Mouse (Mus musculus) forelimb bud, embryonic 11.5 days (tissue): ENCODE results near the gene Atg4b.
"Not testable (repeated sequence)": the region's sequence is repeated elsewhere in the genome, so short reads cannot be mapped to it uniquely, and the experiment has no call there.

ENCODE experiments used
- DNase-seq: peaks from one replicate; pipeline ENCODE4 v3.0.0-alpha.2; 2012; ENCODE audit warnings: low read depth, low spot score

Gene Atg4b

GRCm38 (mm10) chr1:93817823-93818532 is 66.7 kb downstream of the Atg4b start:
- no peak for DNase-seq

- no peak for DNase-seq
Observed at GRCm38 (mm10) chr1:93818722-93819121, 67.4 kb downstream of the Atg4b start.

GRCm38 (mm10) chr1:93823796-93824495 is 72.6 kb downstream of the Atg4b start:
- no peak for DNase-seq

- no peak for DNase-seq
Observed at GRCm38 (mm10) chr1:93824609-93825008, 73.3 kb downstream of the Atg4b start, which contains the start of gene D2hgdh. Gene D2hgdh (plus strand): TSS chr1:93824909.

GRCm38 (mm10) chr1:93825105-93825674 is 73.9 kb downstream of the Atg4b start:
- peak; percentile 99 for DNase-seq

GRCm38 (mm10) chr1:93825771-93826539 is 74.7 kb downstream of the Atg4b start:
- no peak for DNase-seq

- no peak for DNase-seq
Observed at GRCm38 (mm10) chr1:93826540-93826835, 75.2 kb downstream of the Atg4b start.

GRCm38 (mm10) chr1:93832754-93833360 is 81.6 kb downstream of the Atg4b start:
- not testable (repeated sequence) for DNase-seq

GRCm38 (mm10) chr1:93834671-93835150 is 83.4 kb downstream of the Atg4b start:
- no peak for DNase-seq

GRCm38 (mm10) chr1:93835211-93835610 is 83.9 kb downstream of the Atg4b start:
- no peak for DNase-seq

- no peak for DNase-seq
Observed at GRCm38 (mm10) chr1:93835876-93836531, 84.7 kb downstream of the Atg4b start.

GRCm38 (mm10) chr1:93836532-93836913 is 85.2 kb downstream of the Atg4b start:
- DNase-seq = no peak

- DNase-seq = no peak
Observed at GRCm38 (mm10) chr1:93837335-93837734, 86.0 kb downstream of the Atg4b start.

GRCm38 (mm10) chr1:93838569-93838968 is 87.3 kb downstream of the Atg4b start:
- not testable (repeated sequence) for DNase-seq
